Mouse (Mus musculus) ES-Bruce4 (cell line): ENCODE results near the gene Gm20431. TPM values are rescaled to one million over a fixed set of nuclear protein-coding genes. Genes with fewer than 3 reads are reported as not detected.
A peak's percentile ranks its signal among the peaks of the same experiment; 100 is the strongest.

Experiments used
- H3K27ac ChIP-seq: 2 replicates; pipeline ENCODE4 v1.5.1; 2012; ENCODE audit warnings: low read length, inconsistent platforms; ENCODE audit not compliant: insufficient read depth
- H3K27me3 ChIP-seq: 2 replicates; pipeline ENCODE4 v1.6.1; 2012; ENCODE audit warnings: mild to moderate bottlenecking, low read length, inconsistent platforms; ENCODE audit not compliant: control insufficient read depth, poor library complexity, insufficient read depth, severe bottlenecking
- H3K36me3 ChIP-seq: 2 replicates; pipeline ENCODE4 v1.6.1; 2012; ENCODE audit warnings: inconsistent platforms, mild to moderate bottlenecking, low read length, moderate library complexity; ENCODE audit not compliant: control insufficient read depth, poor library complexity, insufficient read depth, severe bottlenecking
- H3K4me1 ChIP-seq: one replicate; pipeline ENCODE4 v1.8.1; 2011; ENCODE audit warnings: low read length; ENCODE audit not compliant: control insufficient read depth, insufficient read depth
- H3K4me3 ChIP-seq: 2 replicates; pipeline ENCODE4 v1.5.1; 2011; ENCODE audit warnings: low read depth, mild to moderate bottlenecking, low read length
- H3K9ac ChIP-seq: 2 replicates; pipeline ENCODE4 v1.6.1; 2012; ENCODE audit warnings: low read depth, mild to moderate bottlenecking, inconsistent platforms; ENCODE audit not compliant: poor library complexity, severe bottlenecking
- H3K9me3 ChIP-seq: replicated peaks from 2 replicates; pipeline ENCODE4 v1.6.1; 2012; ENCODE audit warnings: mild to moderate bottlenecking, low read length, inconsistent platforms; ENCODE audit not compliant: control insufficient read depth, poor library complexity, insufficient read depth, severe bottlenecking
- CTCF ChIP-seq: IDR thresholded peaks from one replicate; pipeline ENCODE4 v1.8.1; 2011; ENCODE audit warnings: low read depth, low read length
- EP300 ChIP-seq: IDR thresholded peaks from 2 replicates; pipeline ENCODE4 v1.6.1; 2011; ENCODE audit warnings: low read depth, low read length; ENCODE audit not compliant: insufficient read depth
- POLR2A ChIP-seq: IDR thresholded peaks from one replicate; pipeline ENCODE4 v1.8.1; 2011; ENCODE audit warnings: low read length; ENCODE audit not compliant: insufficient read depth
- polyA plus RNA-seq: library from polyadenylated mRNA; stranded (reverse); fragments of >200 nt; gene quantifications from 2 replicates; pipeline ENCODE4 v1.2.4, GENCODE M21; 2011; ENCODE audit warnings: low read depth; ENCODE audit not compliant: missing spikeins, insufficient read depth, insufficient read length

Gm20431 gene
- polyA plus RNA-seq, 1 experiment: 7.0 TPM

DNA sequence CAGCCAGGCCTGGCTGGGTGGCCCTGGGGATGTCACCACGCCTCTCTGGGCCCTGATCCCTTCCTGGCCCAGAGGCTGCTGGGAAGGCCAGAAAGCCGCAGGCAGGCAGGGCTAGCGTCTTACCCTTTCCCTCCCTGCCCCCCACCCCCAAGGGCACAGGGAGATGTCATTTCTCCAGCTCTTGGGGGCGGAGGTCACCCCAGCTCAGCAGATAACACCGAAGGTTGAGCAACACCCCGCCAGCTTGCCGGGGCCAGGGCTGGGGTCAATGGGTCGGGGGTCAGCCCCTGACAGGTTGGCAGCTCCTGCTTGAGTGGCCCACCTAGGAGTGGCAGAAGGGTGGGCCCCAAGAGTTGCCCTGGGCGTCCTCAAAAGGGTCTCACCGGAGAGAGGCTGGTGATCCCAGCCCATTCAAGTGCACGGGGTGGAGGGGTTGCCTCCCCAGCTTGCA lies 26.4 kb upstream of the Gm20431 start:
- Histone ChIP-seq H3K9me3 (no peaks in the 10 kb centered on the region), H3K4me1 (no peaks in the 10 kb centered on the region), H3K36me3 (no peaks in the 10 kb centered on the region), H3K27me3 (no peaks in the 10 kb centered on the region), H3K27ac (no peak overlapping the region), H3K9ac (no peak overlapping the region), H3K4me3 (no peak overlapping the region)
- TF ChIP-seq CTCF (no peak), POLR2A (no peak), EP300 (no peak)

DNA sequence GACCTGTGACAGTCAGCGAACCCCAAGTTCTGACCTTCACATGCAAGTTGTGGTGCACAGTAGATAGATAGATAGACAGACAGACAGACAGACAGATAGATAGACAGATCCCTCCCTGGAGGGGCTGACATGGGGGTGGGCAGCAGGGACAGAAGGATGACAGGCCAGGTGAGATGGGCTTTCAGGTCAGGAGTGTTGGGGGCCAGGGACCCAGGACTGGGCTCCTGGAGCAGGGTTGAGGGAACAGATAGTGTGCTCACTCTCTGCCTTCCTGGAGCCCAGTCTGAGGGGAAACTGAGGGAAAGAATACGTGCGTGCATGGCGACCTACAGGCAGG lies 25.9 kb upstream of the Gm20431 start:
- H3K27me3 ChIP-seq: no peaks in the 10 kb centered on the region
- H3K27ac ChIP-seq: no peak overlapping the region
- no peak overlapping the region for H3K9ac ChIP-seq
- no peaks in the 10 kb centered on the region for H3K36me3 ChIP-seq
- H3K4me3 ChIP-seq: no peak overlapping the region
- H3K9me3 ChIP-seq: no peaks in the 10 kb centered on the region
- no peaks in the 10 kb centered on the region for H3K4me1 ChIP-seq
- TF ChIP-seq CTCF (no peak), EP300 (no peak), POLR2A (no peak)

DNA sequence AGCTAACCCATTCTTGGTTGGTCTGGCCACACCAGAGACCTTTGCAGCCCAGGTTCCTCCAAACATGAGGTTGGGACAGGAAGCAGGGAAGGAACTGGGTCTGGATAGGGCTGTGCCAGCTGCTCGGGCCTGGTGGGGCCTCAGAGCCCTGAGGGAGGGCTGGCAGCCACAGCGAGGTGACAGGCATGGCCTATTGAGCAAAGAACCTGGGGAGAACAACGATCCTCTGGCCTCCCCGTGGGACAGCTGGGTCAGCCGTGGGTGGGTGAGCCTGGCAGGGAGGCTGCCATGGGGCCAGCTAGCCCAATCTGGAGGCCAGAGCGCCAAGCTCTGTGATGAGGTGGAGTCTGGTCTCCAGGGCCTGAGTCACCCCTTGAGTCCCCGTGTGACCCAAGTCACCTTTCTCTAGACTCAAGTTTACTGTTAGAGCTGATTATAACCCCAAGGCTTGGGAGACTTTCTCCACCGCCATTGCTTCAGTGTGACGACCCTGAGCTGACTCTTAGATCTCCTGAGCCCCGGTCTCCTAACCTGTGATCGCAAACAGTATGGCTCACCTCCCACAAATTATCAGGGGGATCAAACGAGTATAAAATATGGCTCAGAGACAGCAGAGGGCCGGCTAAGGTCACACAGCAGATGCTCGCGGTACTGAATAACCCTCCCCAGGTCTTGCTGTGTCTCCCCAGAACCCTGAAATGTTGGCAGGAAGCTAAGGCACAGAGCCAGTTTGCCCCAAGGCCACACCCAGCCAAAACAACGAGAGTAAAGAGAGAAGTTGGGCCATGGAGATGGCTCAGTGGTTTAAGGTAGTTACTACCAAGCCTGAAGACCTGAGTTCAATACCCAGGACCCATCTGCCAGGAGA lies 25.3 kb upstream of the Gm20431 start:
- Histone ChIP-seq H3K36me3 (no peaks in the 10 kb centered on the region), H3K27ac (no peak overlapping the region), H3K9ac (no peak overlapping the region), H3K4me1 (no peaks in the 10 kb centered on the region), H3K9me3 (no peaks in the 10 kb centered on the region), H3K4me3 (no peak overlapping the region), H3K27me3 (no peaks in the 10 kb centered on the region)
- TF ChIP-seq EP300 (no peak), CTCF (no peak), POLR2A (no peak)

DNA sequence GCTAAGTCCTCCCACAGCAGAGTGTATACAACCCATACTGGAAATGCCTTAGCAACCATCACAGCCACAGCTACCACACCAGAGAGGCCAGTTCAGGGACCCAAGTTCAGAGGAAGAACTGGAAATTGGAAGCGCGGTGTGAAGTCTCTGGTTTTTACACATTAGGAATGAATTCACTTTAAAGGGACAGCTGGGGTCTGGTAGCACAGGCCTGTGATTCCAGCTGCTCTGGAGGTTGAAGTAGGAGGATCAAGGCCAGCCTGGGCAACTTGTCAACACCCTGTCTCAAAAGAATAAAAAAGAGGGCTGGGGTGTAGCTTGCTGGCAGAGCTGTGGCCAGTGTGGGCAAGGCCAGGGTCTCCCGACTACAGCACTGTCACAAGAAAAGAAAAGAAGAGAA lies 24.6 kb upstream of the Gm20431 start:
- H3K27me3 ChIP-seq: no peaks in the 10 kb centered on the region
- H3K36me3 ChIP-seq: no peaks in the 10 kb centered on the region
- no peak overlapping the region for H3K27ac ChIP-seq

DNA sequence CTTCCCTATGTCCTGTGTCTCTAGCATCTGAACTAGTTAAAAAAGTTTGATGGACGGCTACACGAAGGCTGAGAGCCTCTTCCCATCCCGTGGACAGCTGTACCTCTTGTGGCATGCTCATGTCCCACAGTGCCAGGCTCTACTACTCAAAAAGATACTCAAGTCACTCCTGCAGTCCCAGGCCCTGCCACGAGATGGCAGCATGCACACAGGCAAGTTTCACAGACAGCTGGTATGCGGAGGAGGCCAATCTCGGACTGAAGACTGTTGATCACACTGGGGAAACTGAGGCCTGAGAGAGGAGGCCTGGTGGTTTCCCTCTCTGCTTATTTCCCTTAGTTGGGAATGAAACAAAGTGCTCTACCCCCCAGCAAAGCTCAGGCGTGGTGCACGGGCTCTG lies 23.8 kb upstream of the Gm20431 start:
- Histone ChIP-seq H3K36me3 (no peaks in the 10 kb centered on the region), H3K27ac (no peak overlapping the region), H3K9ac (no peak overlapping the region), H3K4me3 (no peak overlapping the region), H3K27me3 (no peaks in the 10 kb centered on the region), H3K4me1 (no peaks in the 10 kb centered on the region), H3K9me3 (no peaks in the 10 kb centered on the region)
- peak; percentile 99 for TF ChIP-seq CTCF
- TF ChIP-seq EP300: no peak

More for the DNA sequence above, 24.6 kb upstream of the Gm20431 start:
- TF ChIP-seq EP300 (no peak), POLR2A (no peak), CTCF (no peak)
- H3K4me1 ChIP-seq: no peaks in the 10 kb centered on the region
- H3K9me3 ChIP-seq: no peaks in the 10 kb centered on the region
- no peak overlapping the region for H3K9ac ChIP-seq
- H3K4me3 ChIP-seq: no peak overlapping the region

DNA sequence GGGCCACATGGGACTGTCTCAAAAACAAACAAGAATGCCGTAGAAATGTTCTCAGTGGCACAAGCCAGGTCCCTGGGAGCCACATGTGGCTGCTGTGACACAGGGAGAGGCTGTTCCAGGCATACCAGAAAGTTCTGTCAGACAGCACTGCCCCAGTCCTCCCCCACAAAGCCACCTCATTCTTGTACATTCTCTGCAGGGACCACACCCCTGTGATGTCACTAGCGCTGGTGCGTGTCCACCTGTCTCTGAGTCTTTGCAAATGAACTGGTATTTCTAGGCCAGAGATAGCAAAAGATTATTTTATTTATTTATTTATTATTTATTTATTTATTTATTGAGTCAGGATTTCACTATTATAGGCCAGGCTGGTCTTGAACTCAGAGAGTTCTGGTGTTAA lies 22.4 kb upstream of the Gm20431 start:
- Histone ChIP-seq H3K4me1 (no peaks in the 10 kb centered on the region), H3K27me3 (no peaks in the 10 kb centered on the region), H3K4me3 (no peak overlapping the region), H3K9ac (no peak overlapping the region), H3K36me3 (no peaks in the 10 kb centered on the region), H3K27ac (no peak overlapping the region), H3K9me3 (no peaks in the 10 kb centered on the region)
- TF ChIP-seq POLR2A (no peak), CTCF (no peak), EP300 (no peak)
